Mouse (Mus musculus): ENCODE results near the gene Gpr63. TPM values are rescaled to one million over a fixed set of nuclear protein-coding genes. Genes with fewer than 3 reads are reported as not detected.

Gene Gpr63
- polyA plus RNA-seq, 1 experiment = 6.2 TPM

- H3K27me3 ChIP-seq (ENCODE audit: control insufficient read depth, insufficient read depth, insufficient read length) = no peaks in the 10 kb centered on the region
- H3ac ChIP-seq (ENCODE audit: control insufficient read depth, insufficient read length) = no peak overlapping the region
- no peak overlapping the region for H3K4me3 ChIP-seq
- no peaks in the 10 kb centered on the region for H3K36me3 ChIP-seq (ENCODE audit: control insufficient read depth, insufficient read depth)
- no peak overlapping the region for H3K4me2 ChIP-seq (ENCODE audit: low read depth)
- no peaks in the 10 kb centered on the region for H3K79me2 ChIP-seq (ENCODE audit: control insufficient read depth, insufficient read depth)
- TF ChIP-seq CEBPB (IDR thresholded peaks at IDR 0.05; ENCODE audit: insufficient read depth, poor library complexity, severe bottlenecking) = no peak
- no peak for TF ChIP-seq TCF3 (IDR thresholded peaks at IDR 0.05; ENCODE audit: insufficient read length, low read depth)
- no peak for TF ChIP-seq MYOD1 (IDR thresholded peaks at IDR 0.05; ENCODE audit: control insufficient read depth in 1 of 3, insufficient read length in 2 of 3, low read depth in 2 of 3)
- TF ChIP-seq TCF12 (IDR thresholded peaks at IDR 0.05; ENCODE audit: insufficient read depth, poor library complexity, severe bottlenecking) = no peak
- TF ChIP-seq SRF (IDR thresholded peaks at IDR 0.05; ENCODE audit: control insufficient read depth, insufficient read length, low read depth) = no peak
- TF ChIP-seq MYOG (IDR thresholded peaks at IDR 0.05; ENCODE audit: control insufficient read depth in 1 of 3, insufficient read depth in 1 of 3, insufficient read length in 2 of 3, low read depth in 2 of 3) = no peak
- TF ChIP-seq POLR2AphosphoS2 (IDR thresholded peaks at IDR 0.05; ENCODE audit: insufficient read length, low read depth) = no peak
- no peak for TF ChIP-seq POLR2A (IDR thresholded peaks at IDR 0.05; ENCODE audit: insufficient read length, low read depth)
These were observed 37.3 kb upstream of the Gpr63 start for GRCm38 (mm10) chr4:24928926-24929325.

GRCm38 (mm10) chr4:24942728-24943424, 23.3 kb upstream of the Gpr63 start:
- no peak overlapping the region for H3ac ChIP-seq (ENCODE audit: control insufficient read depth, insufficient read length)
- H3K4me3 ChIP-seq = no peak overlapping the region
- no peaks in the 10 kb centered on the region for H3K36me3 ChIP-seq (ENCODE audit: control insufficient read depth, insufficient read depth)
- H3K79me2 ChIP-seq (ENCODE audit: control insufficient read depth, insufficient read depth) = no peaks in the 10 kb centered on the region
- no peak for TF ChIP-seq MAX (IDR thresholded peaks at IDR 0.05; ENCODE audit: low read depth)
- TF ChIP-seq E2F4 (IDR thresholded peaks at IDR 0.05; ENCODE audit: insufficient read depth) = no peak
- no peak for TF ChIP-seq REST (IDR thresholded peaks at IDR 0.05; ENCODE audit: insufficient read depth, insufficient read length)
- TF ChIP-seq CEBPB (IDR thresholded peaks at IDR 0.05; ENCODE audit: insufficient read depth, poor library complexity, severe bottlenecking) = no peak
- no peak for TF ChIP-seq TCF3 (IDR thresholded peaks at IDR 0.05; ENCODE audit: insufficient read length, low read depth)
- TF ChIP-seq SRF (IDR thresholded peaks at IDR 0.05; ENCODE audit: control insufficient read depth, insufficient read length, low read depth) = no peak
- no peak for TF ChIP-seq MYOD1 (IDR thresholded peaks at IDR 0.05; ENCODE audit: control insufficient read depth in 1 of 3, insufficient read length in 2 of 3, low read depth in 2 of 3)
- TF ChIP-seq USF1 (IDR thresholded peaks at IDR 0.05; ENCODE audit: low read depth) = no peak
- TF ChIP-seq POLR2AphosphoS2 (IDR thresholded peaks at IDR 0.05; ENCODE audit: insufficient read length, low read depth) = no peak
- TF ChIP-seq POLR2A (IDR thresholded peaks at IDR 0.05; ENCODE audit: insufficient read length, low read depth) = no peak
- TF ChIP-seq MYOG (IDR thresholded peaks at IDR 0.05; ENCODE audit: control insufficient read depth in 1 of 3, insufficient read depth in 1 of 3, insufficient read length in 2 of 3, low read depth in 2 of 3) = no peak
- no peak for TF ChIP-seq TCF12 (IDR thresholded peaks at IDR 0.05; ENCODE audit: insufficient read depth, poor library complexity, severe bottlenecking)
- no peaks in the 10 kb centered on the region for H3K27me3 ChIP-seq (ENCODE audit: control insufficient read depth, insufficient read depth, insufficient read length)
- peak overlapping the region; percentile 18 for H3K4me2 ChIP-seq (ENCODE audit: low read depth)

- H3ac ChIP-seq (ENCODE audit: control insufficient read depth, insufficient read length) = peak overlapping the region; percentile 71
- TF ChIP-seq TCF3 (IDR thresholded peaks at IDR 0.05; ENCODE audit: insufficient read length, low read depth) (no peak), MYOD1 (IDR thresholded peaks at IDR 0.05; ENCODE audit: control insufficient read depth in 1 of 3, insufficient read length in 2 of 3, low read depth in 2 of 3) (no peak), MYOG (IDR thresholded peaks at IDR 0.05; ENCODE audit: control insufficient read depth in 1 of 3, insufficient read depth in 1 of 3, insufficient read length in 2 of 3, low read depth in 2 of 3) (no peak), E2F4 (IDR thresholded peaks at IDR 0.05; ENCODE audit: insufficient read depth) (no peak), TCF12 (IDR thresholded peaks at IDR 0.05; ENCODE audit: insufficient read depth, poor library complexity, severe bottlenecking) (no peak), POLR2A (IDR thresholded peaks at IDR 0.05; ENCODE audit: insufficient read length, low read depth) (no peak), CEBPB (IDR thresholded peaks at IDR 0.05; ENCODE audit: insufficient read depth, poor library complexity, severe bottlenecking) (no peak)
- H3K27me3 ChIP-seq (ENCODE audit: control insufficient read depth, insufficient read depth, insufficient read length) = no peaks in the 10 kb centered on the region
- H3K36me3 ChIP-seq (ENCODE audit: control insufficient read depth, insufficient read depth) = no peaks in the 10 kb centered on the region
- H3K79me2 ChIP-seq (ENCODE audit: control insufficient read depth, insufficient read depth) = peaks cover 14% of the 10 kb centered on the region
- peak overlapping the region; percentile 79 for H3K4me2 ChIP-seq (ENCODE audit: low read depth)
- peak overlapping the region; percentile 36 for H3K4me3 ChIP-seq
These were observed 299 bp upstream of the Gpr63 start for GRCm38 (mm10) chr4:24965918-24966298.

- H3K27me3 ChIP-seq (ENCODE audit: control insufficient read depth, insufficient read depth, insufficient read length) = no peaks in the 10 kb centered on the region
- peak overlapping the region; percentile 36 for H3K4me3 ChIP-seq
- peaks cover 14% of the 10 kb centered on the region for H3K79me2 ChIP-seq (ENCODE audit: control insufficient read depth, insufficient read depth)
- peak overlapping the region; percentile 71 for H3ac ChIP-seq (ENCODE audit: control insufficient read depth, insufficient read length)
- no peaks in the 10 kb centered on the region for H3K36me3 ChIP-seq (ENCODE audit: control insufficient read depth, insufficient read depth)
- peak overlapping the region; percentile 82 for H3K4me2 ChIP-seq (ENCODE audit: low read depth)
- no peak for TF ChIP-seq MYOG (IDR thresholded peaks at IDR 0.05; ENCODE audit: control insufficient read depth in 1 of 3, insufficient read depth in 1 of 3, insufficient read length in 2 of 3, low read depth in 2 of 3)
- no peak for TF ChIP-seq MAX (IDR thresholded peaks at IDR 0.05; ENCODE audit: low read depth)
- no peak for TF ChIP-seq REST (IDR thresholded peaks at IDR 0.05; ENCODE audit: insufficient read depth, insufficient read length)
- TF ChIP-seq TCF3 (IDR thresholded peaks at IDR 0.05; ENCODE audit: insufficient read length, low read depth) = no peak
These were observed 1.0 kb downstream of the Gpr63 start for GRCm38 (mm10) chr4:24967251-24967650.

- no peaks in the 10 kb centered on the region for H3K36me3 ChIP-seq (ENCODE audit: control insufficient read depth, insufficient read depth)
- H3K27me3 ChIP-seq (ENCODE audit: control insufficient read depth, insufficient read depth, insufficient read length) = no peaks in the 10 kb centered on the region
- H3K4me2 ChIP-seq (ENCODE audit: low read depth) = no peak overlapping the region
- no peak overlapping the region for H3K4me3 ChIP-seq
- no peak overlapping the region for H3ac ChIP-seq (ENCODE audit: control insufficient read depth, insufficient read length)
- TF ChIP-seq MYOD1 (IDR thresholded peaks at IDR 0.05; ENCODE audit: control insufficient read depth in 1 of 3, insufficient read length in 2 of 3, low read depth in 2 of 3) (no peak), SRF (IDR thresholded peaks at IDR 0.05; ENCODE audit: control insufficient read depth, insufficient read length, low read depth) (no peak), TCF3 (IDR thresholded peaks at IDR 0.05; ENCODE audit: insufficient read length, low read depth) (no peak), POLR2A (IDR thresholded peaks at IDR 0.05; ENCODE audit: insufficient read length, low read depth) (no peak), USF1 (IDR thresholded peaks at IDR 0.05; ENCODE audit: low read depth) (no peak), CEBPB (IDR thresholded peaks at IDR 0.05; ENCODE audit: insufficient read depth, poor library complexity, severe bottlenecking) (no peak), REST (IDR thresholded peaks at IDR 0.05; ENCODE audit: insufficient read depth, insufficient read length) (no peak), MYOG (IDR thresholded peaks at IDR 0.05; ENCODE audit: control insufficient read depth in 1 of 3, insufficient read depth in 1 of 3, insufficient read length in 2 of 3, low read depth in 2 of 3) (no peak), E2F4 (IDR thresholded peaks at IDR 0.05; ENCODE audit: insufficient read depth) (no peak), TCF12 (IDR thresholded peaks at IDR 0.05; ENCODE audit: insufficient read depth, poor library complexity, severe bottlenecking) (no peak), MAX (IDR thresholded peaks at IDR 0.05; ENCODE audit: low read depth) (no peak), POLR2AphosphoS2 (IDR thresholded peaks at IDR 0.05; ENCODE audit: insufficient read length, low read depth) (no peak)
- no peaks in the 10 kb centered on the region for H3K79me2 ChIP-seq (ENCODE audit: control insufficient read depth, insufficient read depth)
These were observed 12.4 kb downstream of the Gpr63 start for GRCm38 (mm10) chr4:24978589-24978988.

All from myocyte (in vitro differentiated cells).